Mouse (Mus musculus): ENCODE results near the gene Casc1.

Gene Casc1

DNA sequence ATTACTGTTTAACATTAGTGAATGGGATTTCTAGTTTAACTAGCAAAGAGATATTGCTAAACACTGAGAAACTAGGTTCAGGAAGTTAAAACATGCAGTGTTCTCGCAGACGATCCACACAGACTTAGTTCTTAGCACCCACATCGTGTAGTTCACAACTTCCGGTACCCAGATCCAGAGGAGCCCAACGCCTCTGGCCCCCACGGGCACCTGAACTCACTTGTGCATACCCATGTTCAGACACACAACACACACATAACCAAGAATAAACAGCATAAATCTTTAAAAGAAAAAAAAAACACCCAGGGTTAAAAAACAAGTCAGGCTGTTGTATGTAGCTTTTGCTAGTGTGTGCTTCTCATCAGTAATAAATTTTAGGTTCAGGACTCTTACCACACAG, 6.4 kb downstream of the Casc1 start:
- no peak for DNase-seq (ENCODE audit: low spot score in 2 of 2)

DNA sequence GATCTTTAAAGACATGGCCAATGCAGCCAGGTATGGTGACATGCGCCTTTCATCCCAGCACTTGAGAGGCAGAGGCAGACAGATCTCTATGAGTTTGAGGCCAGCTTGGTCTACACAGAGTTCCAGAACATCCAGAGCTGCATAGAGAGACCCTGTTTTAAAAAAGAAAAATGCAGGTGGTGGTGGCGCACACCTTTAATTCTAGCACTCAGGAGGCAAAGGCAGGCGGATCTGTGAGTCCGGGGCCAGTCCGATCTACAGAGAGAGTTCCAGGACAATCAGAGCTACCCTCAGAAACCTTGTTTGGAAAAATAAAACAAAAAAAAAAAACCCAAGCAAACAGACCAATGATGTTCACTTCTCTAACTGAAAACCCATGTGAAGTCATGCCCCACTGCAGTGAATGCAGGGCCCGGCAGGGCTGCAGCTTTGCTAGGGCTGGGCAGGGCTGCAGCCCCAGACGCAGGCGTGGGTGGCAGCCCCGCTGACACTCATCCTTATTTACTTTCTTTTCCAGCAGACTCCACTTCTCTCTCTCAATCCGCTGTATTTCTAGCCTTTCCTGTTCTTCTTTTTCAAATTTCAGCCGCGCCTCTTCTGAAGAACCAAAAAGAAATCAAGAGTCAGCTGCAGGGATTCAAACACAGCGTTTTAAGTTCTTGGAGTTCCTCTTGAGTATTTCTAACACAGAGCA, 8.2 kb downstream of the Casc1 start:
- DNase-seq (ENCODE audit: low spot score in 2 of 2), result no peak

DNA sequence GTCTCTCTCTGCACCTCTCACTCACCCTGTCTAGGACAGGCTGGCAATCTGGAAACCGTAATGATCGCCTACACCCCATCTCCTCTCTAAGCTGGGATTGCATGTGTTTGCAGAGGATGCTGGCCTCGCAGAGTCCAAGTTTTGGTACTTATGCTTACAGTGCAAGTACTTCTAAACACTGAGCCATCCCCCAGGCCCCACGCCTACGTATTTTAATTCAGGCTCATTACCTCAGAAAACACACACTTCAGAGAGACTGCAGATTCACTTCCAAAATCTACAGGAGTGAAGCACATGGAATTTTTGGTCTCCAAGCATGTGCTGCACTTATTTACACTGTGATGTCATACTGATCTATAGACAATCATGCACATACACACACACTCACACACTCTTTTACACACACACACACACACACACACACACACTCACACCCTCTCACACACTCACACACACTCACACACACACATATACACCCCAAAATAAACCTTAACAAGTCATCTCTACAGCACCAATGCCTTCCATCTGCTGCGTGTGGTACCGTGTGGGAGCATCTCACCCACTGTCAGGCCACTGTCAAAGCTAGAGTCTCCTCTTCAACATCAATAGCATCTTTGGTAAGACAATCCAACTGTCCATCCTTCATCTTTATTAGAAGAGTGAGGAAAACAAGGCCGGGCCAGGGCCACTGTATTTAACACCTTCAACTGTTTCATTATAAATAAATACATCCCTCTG, 12.7 kb downstream of the Casc1 start:
- no peak for DNase-seq (ENCODE audit: low spot score in 2 of 2)

DNA sequence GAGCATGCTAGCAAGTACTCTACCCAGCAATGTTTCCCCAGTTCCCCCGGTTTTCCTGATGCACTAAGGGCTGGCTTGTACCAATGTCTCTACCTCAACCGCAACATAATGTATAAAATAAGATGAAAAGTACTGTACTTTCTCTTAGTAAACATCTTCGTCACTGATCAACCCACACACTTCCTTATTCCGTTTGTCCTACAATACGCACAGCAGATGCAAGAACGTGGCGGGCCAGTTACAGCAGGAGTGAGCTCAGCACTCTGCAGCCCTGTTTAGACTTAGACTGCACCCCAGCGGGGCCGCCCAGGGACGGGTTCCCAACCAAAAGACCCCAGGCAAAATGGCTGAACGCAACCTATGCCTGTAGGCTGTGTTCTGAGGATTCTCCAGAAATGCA, 17.4 kb downstream of the Casc1 start:
- no peak for DNase-seq (ENCODE audit: low spot score in 2 of 2)

GRCm38 (mm10) chr6:145193038-145193437, 17.8 kb downstream of the Casc1 start:
- no peak for DNase-seq (ENCODE audit: low spot score in 2 of 2)

- peak; percentile 24 to 35 for DNase-seq (ENCODE audit: low spot score in 2 of 2)
These were observed 23.4 kb downstream of the Casc1 start for GRCm38 (mm10) chr6:145187093-145188088.

GRCm38 (mm10) chr6:145186096-145186495, 24.7 kb downstream of the Casc1 start:
- DNase-seq (ENCODE audit: low spot score in 2 of 2), result no peak

- no peak for DNase-seq (ENCODE audit: low spot score in 2 of 2)
These were observed 28.8 kb downstream of the Casc1 start for GRCm38 (mm10) chr6:145182044-145182443.

- peak in 1 of 2 experiments; percentile 23 for DNase-seq (ENCODE audit: low spot score in 2 of 2)
These were observed 31.1 kb downstream of the Casc1 start for GRCm38 (mm10) chr6:145179665-145180064.

DNA sequence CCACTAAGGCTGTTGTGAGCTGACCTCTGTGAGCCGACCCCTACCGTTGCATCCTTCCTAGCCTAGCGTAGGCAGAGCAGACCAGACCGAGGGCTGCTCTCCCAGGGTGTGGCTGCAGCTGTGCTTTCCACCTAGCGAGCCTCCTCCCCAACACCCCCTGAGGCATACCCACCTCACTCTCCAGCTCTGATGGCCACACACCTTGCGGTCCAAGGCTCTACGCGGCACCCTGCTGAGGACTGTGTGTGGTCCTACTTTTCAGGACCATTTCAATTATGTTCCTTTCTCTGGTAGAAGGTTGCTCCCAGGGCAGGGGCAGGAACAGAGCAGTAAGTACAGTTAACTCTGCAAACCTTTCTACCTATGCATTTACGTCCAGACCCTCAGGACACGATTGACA, 34.3 kb downstream of the Casc1 start:
- DNase-seq (ENCODE audit: low spot score in 2 of 2), result no peak

DNA sequence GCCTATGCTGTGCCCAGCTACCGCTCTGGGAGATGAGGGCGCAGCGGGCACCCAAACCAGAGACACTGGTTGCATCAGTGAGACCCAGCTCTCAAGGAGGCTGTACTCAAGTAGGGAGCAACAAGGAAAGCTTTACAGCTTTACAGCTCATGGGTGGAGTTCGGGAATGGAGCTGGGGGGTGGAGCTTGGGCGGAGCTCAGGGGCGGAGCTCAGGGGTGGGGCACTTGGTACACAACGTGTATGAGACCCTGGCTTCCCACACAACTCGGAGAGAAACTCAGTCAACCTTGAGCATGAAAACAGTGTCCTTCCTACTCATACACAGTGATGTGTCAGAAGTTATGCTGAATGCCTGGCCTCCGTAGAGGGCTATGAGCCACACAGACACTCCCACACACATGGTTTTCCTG, 35.2 kb downstream of the Casc1 start:
- no peak for DNase-seq (ENCODE audit: low spot score in 2 of 2)

DNA sequence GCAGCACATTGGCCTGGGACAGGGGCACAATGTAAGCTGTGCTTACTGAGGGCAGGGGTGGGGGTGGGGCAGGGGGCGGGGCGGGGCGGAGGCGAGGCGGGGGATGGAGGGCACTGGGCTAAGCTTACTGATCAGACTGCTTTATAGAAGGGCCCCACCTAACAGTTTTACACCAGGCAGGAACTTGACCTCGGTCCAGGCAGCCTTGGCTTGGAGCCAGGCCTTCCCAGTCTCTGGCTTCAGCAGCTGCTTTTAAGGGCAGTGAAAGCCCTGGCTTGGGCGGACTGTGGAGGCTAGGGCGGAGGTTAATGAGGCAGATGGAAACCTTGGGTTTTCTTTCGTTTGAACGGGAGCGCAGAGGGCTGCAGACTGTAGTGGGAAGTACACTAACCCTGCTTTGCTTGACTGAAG, 37.0 kb downstream of the Casc1 start:
- DNase-seq (ENCODE audit: low spot score in 2 of 2), result peak in 1 of 2 experiments; percentile 28

DNA sequence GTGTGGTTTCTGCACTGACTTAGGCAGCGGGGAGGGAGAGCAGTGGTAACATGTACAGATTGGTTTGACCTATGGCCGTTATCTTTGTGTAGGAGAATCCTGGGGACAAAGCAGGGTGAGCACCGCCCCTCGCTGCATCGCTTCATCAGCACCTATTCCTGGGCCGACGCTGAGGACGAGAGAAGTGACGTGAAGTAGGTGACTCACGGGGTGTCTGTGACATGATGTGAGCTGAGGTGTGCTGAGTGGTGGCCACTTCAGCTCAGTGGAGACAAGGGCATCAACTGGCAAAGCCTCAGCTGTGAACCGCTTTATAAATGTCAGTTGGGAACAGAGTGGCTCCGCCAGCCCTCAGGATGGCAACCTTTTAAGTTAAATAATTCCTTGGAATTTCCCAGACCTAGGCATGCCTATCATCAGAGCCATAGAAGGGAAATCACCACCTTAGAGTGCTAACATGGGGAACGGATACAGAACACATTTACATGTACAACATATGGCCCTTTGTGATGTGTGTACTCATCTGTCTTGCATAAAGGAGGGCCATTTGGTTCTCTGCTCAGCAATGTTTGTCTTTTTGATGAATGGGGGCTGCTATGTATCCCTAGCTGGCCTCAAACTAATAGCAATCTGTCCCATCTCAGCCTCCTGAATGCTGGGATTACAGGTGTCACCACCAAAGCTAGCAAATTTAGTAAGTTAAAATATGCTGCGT, 38.8 kb downstream of the Casc1 start:
- DNase-seq (ENCODE audit: low spot score in 2 of 2), result no peak

GRCm38 (mm10) chr6:145160581-145160980, 50.2 kb downstream of the Casc1 start:
- DNase-seq (ENCODE audit: low spot score in 2 of 2), result no peak

- no peak for DNase-seq (ENCODE audit: low spot score in 2 of 2)
These were observed 52.2 kb downstream of the Casc1 start for GRCm38 (mm10) chr6:145158619-145159018.

GRCm38 (mm10) chr6:145149054-145149453, 61.8 kb downstream of the Casc1 start:
- no peak for DNase-seq (ENCODE audit: low spot score in 2 of 2)

GRCm38 (mm10) chr6:145147716-145148115, 63.1 kb downstream of the Casc1 start:
- no peak for DNase-seq (ENCODE audit: low spot score in 2 of 2)

DNA sequence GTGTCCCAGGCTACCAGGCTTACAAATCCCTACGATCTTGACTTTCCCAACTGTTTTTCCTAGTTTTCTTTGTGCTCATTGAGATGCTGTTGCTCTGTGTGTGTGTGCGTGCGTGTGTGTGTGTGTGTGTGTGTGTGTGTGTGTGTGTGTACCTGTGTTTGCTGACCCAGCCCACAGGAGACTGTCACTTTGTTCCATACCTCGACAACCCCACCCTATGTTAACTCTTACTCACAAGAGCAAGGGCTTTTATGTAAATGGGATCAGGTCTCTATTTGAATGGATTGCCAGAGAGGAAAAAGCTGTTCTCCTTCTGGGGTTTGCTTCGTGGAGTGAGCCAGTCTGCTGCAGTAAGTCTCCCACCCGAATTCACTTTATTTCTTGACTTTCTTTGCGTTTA, 65.6 kb downstream of the Casc1 start:
- no peak for DNase-seq (ENCODE audit: low spot score in 2 of 2)

DNA sequence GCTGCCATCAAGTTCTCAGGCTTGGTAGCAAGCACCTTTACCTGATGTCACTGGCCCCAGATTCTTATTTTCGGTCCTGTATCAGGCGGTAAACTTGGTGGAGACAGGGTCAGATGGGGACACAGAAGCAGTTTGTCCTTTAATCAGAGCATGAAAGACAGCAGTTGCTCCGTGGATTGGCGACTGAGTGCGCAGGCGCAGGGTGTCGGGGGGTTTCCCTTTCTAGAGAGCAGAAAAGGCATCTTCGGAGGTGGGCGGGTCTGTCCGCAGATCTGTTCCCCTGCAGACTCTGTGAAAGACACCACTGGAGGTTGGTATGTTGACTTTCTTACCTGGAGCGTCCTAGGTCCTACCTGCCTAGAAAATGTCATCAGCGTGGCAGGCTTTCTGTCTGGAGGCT, 69.0 kb downstream of the Casc1 start:
- DNase-seq (ENCODE audit: low spot score in 2 of 2), result no peak

- DNase-seq (ENCODE audit: low spot score in 2 of 2), result no peak
These were observed 70.1 kb downstream of the Casc1 start for GRCm38 (mm10) chr6:145140706-145141105.

DNA sequence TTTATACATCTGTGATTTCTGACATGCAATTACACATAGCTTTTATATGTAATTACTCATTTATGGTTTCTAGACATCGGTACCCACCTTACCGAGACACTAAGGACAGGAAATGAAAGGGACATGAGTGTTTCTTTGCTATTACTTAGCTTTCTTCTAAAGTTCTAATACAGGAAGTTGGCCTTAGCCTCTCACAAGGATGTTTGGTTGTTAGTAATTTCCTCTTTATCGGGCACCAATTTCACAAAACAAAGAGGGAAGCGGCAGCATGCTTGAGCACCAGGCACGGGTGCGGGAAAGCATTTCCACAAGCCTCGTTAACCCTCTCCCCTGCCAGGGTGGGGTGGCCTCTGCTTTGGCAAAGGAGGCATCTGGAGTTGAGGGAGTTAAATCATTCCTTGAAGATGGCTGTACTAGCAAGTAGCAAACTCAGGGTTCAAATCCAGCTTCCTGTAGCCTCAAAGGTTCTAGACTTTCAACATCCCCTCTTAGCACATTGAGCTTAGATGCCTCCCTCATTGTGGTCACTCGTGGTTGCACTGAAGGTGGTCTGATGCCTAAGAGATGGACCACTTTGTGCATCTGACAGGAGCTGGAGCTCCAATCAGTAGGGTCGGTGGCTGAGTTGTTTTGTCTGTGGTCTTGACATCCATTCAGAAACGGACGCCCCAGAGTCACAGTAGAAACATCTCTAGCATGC, 70.9 kb downstream of the Casc1 start:
- no peak for DNase-seq (ENCODE audit: low spot score in 2 of 2)

Measured in frontal cortex, postnatal 14 days (tissue).